Mouse (Mus musculus): ENCODE data around the gene Med29. TPM values are rescaled to one million over a fixed set of nuclear protein-coding genes. Genes with fewer than 3 reads are reported as not detected.

Med29 gene
- polyA plus RNA-seq, 1 experiment from 2014 or later = 36.8 TPM

- Histone ChIP-seq H3K27me3 (replicated peaks) (no peaks in the 10 kb centered on the region), H3K36me3 (peaks cover 16% of the 10 kb centered on the region), H3K4me3 (peak overlapping the region; percentile 56), H3K9ac (peak overlapping the region; percentile 83), H3K9me3 (replicated peaks) (no peaks in the 10 kb centered on the region), H3K4me2 (peak overlapping the region; percentile 86), H3K27ac (peak overlapping the region; percentile 92), H3K4me1 (peaks cover 92% of the 10 kb centered on the region)
- WGBS (ENCODE audit: insufficient replicate concordance) = 3% methylated on average over 30 of the region's 30 CpGs
- peak; percentile 48 for ATAC-seq
Measured at GRCm38 (mm10) chr7:28381017-28381790, 11.3 kb downstream of the Med29 start.

GRCm38 (mm10) chr7:28380237-28381016 is 12.1 kb downstream of the Med29 start, which contains the start of gene Zfp36:
Zfp36 (minus strand) TSS chr7:28380253.
- H3K27ac ChIP-seq = peak within 1 kb of the TSS; percentile 92
- peak within 1 kb of the TSS; percentile 92 for H3K4me2 ChIP-seq
- H3K4me1 ChIP-seq = peaks cover 90% of the 10 kb centered on the region
- H3K27me3 ChIP-seq (replicated peaks) = no peaks in the 10 kb centered on the region
- H3K36me3 ChIP-seq = peaks cover 9% of the 10 kb centered on the region
- no peak for ATAC-seq
- peak within 1 kb of the TSS; percentile 83 for H3K9ac ChIP-seq
- WGBS (ENCODE audit: insufficient replicate concordance) = 28% methylated on average over 17 of the region's 17 CpGs
- no peaks in the 10 kb centered on the region for H3K9me3 ChIP-seq (replicated peaks)
- H3K4me3 ChIP-seq = peak within 1 kb of the TSS; percentile 69

GRCm38 (mm10) chr7:28378769-28379651 is 13.5 kb downstream of the Med29 start:
- peaks cover 96% of the 10 kb centered on the region for H3K4me1 ChIP-seq
- no peaks in the 10 kb centered on the region for H3K9me3 ChIP-seq (replicated peaks)
- no peaks in the 10 kb centered on the region for H3K27me3 ChIP-seq (replicated peaks)
- peak; percentile 76 for ATAC-seq
- peak overlapping the region; percentile 83 for H3K9ac ChIP-seq
- WGBS (ENCODE audit: insufficient replicate concordance) = under 1% methylated on average over 53 of the region's 53 CpGs
- H3K27ac ChIP-seq = peak overlapping the region; percentile 92
- peaks cover 9% of the 10 kb centered on the region for H3K36me3 ChIP-seq
- peak overlapping the region; percentile 69 for H3K4me3 ChIP-seq
- H3K4me2 ChIP-seq = peak overlapping the region; percentile 92

- H3K9ac ChIP-seq = peak overlapping the region; percentile 83
- no peak for ATAC-seq
- no peaks in the 10 kb centered on the region for H3K9me3 ChIP-seq (replicated peaks)
- H3K27me3 ChIP-seq (replicated peaks) = no peaks in the 10 kb centered on the region
- 19% methylated on average over 32 of the region's 32 CpGs for WGBS (ENCODE audit: insufficient replicate concordance)
- H3K4me1 ChIP-seq = peaks cover 94% of the 10 kb centered on the region
- H3K36me3 ChIP-seq = peaks cover 9% of the 10 kb centered on the region
- H3K4me3 ChIP-seq = peak overlapping the region; percentile 69
- peak overlapping the region; percentile 92 for H3K4me2 ChIP-seq
- peak overlapping the region; percentile 92 for H3K27ac ChIP-seq
Measured at GRCm38 (mm10) chr7:28378066-28378690, 14.3 kb downstream of the Med29 start.

- WGBS (ENCODE audit: insufficient replicate concordance) = 59% methylated on average over 18 of the region's 18 CpGs
- peak overlapping the region; percentile 92 for H3K27ac ChIP-seq
- peaks cover 9% of the 10 kb centered on the region for H3K36me3 ChIP-seq
- no peak for ATAC-seq
- H3K4me2 ChIP-seq = peak overlapping the region; percentile 92
- no peaks in the 10 kb centered on the region for H3K9me3 ChIP-seq (replicated peaks)
- peak overlapping the region; percentile 83 for H3K9ac ChIP-seq
- no peaks in the 10 kb centered on the region for H3K27me3 ChIP-seq (replicated peaks)
- H3K4me3 ChIP-seq = peak overlapping the region; percentile 69
- H3K4me1 ChIP-seq = peaks cover 89% of the 10 kb centered on the region
Measured at GRCm38 (mm10) chr7:28377190-28378065, 15.1 kb downstream of the Med29 start.

GRCm38 (mm10) chr7:28376011-28376771 is 16.3 kb downstream of the Med29 start:
- H3K4me2 ChIP-seq = peak overlapping the region; percentile 92
- peaks cover 9% of the 10 kb centered on the region for H3K36me3 ChIP-seq
- peak overlapping the region; percentile 71 for H3K9ac ChIP-seq
- peak overlapping the region; percentile 95 for H3K27ac ChIP-seq
- no peak for ATAC-seq
- H3K4me1 ChIP-seq = peaks cover 88% of the 10 kb centered on the region
- peak overlapping the region; percentile 69 for H3K4me3 ChIP-seq
- H3K9me3 ChIP-seq (replicated peaks) = no peaks in the 10 kb centered on the region
- H3K27me3 ChIP-seq (replicated peaks) = 0 out of 2 replicates have a peak, but pooled peaks cover 4% of the 10 kb centered on the region
- WGBS (ENCODE audit: insufficient replicate concordance) = 6% methylated on average over 30 of the region's 30 CpGs

- Histone ChIP-seq H3K27ac (peak overlapping the region; percentile 95), H3K36me3 (peaks cover 9% of the 10 kb centered on the region), H3K4me1 (peaks cover 88% of the 10 kb centered on the region), H3K27me3 (replicated peaks) (peaks cover 10% of the 10 kb centered on the region), H3K4me3 (peak overlapping the region; percentile 69), H3K4me2 (peak overlapping the region; percentile 92), H3K9ac (peak overlapping the region; percentile 71), H3K9me3 (replicated peaks) (no peaks in the 10 kb centered on the region)
- WGBS (ENCODE audit: insufficient replicate concordance) = 2% methylated on average over 36 of the region's 36 CpGs
- peak; percentile 58 for ATAC-seq
Measured at GRCm38 (mm10) chr7:28375176-28375921, 17.2 kb downstream of the Med29 start.

GRCm38 (mm10) chr7:28374647-28375046 is 17.9 kb downstream of the Med29 start:
- Histone ChIP-seq H3K4me3 (no peak overlapping the region), H3K27ac (peak overlapping the region; percentile 95), H3K9ac (peak overlapping the region; percentile 71; the same call in 1 of the 2 replicates), H3K9me3 (replicated peaks) (no peaks in the 10 kb centered on the region), H3K36me3 (peaks cover 14% of the 10 kb centered on the region), H3K4me2 (peak overlapping the region; percentile 92), H3K4me1 (peaks cover 88% of the 10 kb centered on the region), H3K27me3 (replicated peaks) (peaks cover 17% of the 10 kb centered on the region)
- ATAC-seq = no peak
- 60% methylated on average over 10 of the region's 10 CpGs for WGBS (ENCODE audit: insufficient replicate concordance)

GRCm38 (mm10) chr7:28373891-28374495 is 18.5 kb downstream of the Med29 start:
- peaks cover 84% of the 10 kb centered on the region for H3K4me1 ChIP-seq

More at GRCm38 (mm10) chr7:28373891-28374495, 18.5 kb downstream of the Med29 start:
- no peak for ATAC-seq
- Histone ChIP-seq H3K36me3 (peaks cover 15% of the 10 kb centered on the region), H3K27ac (peak overlapping the region; percentile 95), H3K9me3 (replicated peaks) (no peaks in the 10 kb centered on the region), H3K4me2 (peak overlapping the region; percentile 94; the same call in 1 of the 2 replicates), H3K9ac (no peak overlapping the region), H3K27me3 (replicated peaks) (peaks cover 18% of the 10 kb centered on the region), H3K4me3 (no peak overlapping the region)
- 75% methylated on average over 7 of the region's 7 CpGs for WGBS (ENCODE audit: insufficient replicate concordance)
